Comparison of ENCODE assay signal across 8 mouse cellular contexts in the genomic region with DNA sequence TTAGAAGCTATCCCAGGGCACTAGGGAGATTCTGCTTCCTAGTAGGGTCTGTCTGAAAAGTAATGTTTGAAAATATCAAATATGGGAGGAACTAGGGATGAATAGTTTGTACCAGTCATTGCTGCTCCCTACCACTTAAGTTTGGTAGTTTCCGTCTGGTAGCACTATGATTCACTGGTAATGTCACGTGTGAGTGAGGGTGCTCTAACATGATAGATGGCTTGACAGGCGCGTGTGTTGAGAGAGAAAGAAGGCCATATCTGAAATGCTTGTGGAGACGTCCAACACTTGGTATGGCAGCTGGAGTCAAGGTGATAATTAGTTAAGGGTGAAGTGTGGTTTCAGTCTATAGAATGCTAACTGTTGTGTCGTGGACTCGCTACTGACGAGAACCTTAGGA. TPM values are rescaled to one million over a fixed set of nuclear protein-coding genes. Genes with fewer than 3 reads are reported as not detected.
DNase-seq lines count a peak whose midpoint lies in the region; ATAC-seq and TF ChIP-seq lines count a peak whose summit lies in the region.

No protein-coding gene starts in this region.

- ATAC-seq in embryonic facial prominence, embryonic 12.5 days (ENCODE audit: insufficient number of reproducible peaks, insufficient read depth, low FRiP score, low TSS enrichment), result no peak
- no peak for ATAC-seq in intestine, embryonic 16.5 days

- peak overlapping the region; percentile 80 for H3K4me2 ChIP-seq in embryonic facial prominence, embryonic 12.5 days (replicated peaks)
- peak overlapping the region; percentile 47 for H3K4me2 ChIP-seq in intestine, embryonic 16.5 days (ENCODE audit: low read depth, low read length)
- H3K4me2 ChIP-seq in myocyte (ENCODE audit: low read depth), result peak overlapping the region; percentile 67

- H3K4me1 ChIP-seq in embryonic facial prominence, embryonic 12.5 days, result peaks cover 16% of the 10 kb centered on the region
- H3K4me1 ChIP-seq in intestine, embryonic 16.5 days (ENCODE audit: control insufficient read depth, insufficient read depth, low read length), result peaks cover 21% of the 10 kb centered on the region
- H3K4me1 ChIP-seq in cerebellum, adult 2 months (ENCODE audit: control insufficient read depth, insufficient read depth, low read length), result peaks cover 10% of the 10 kb centered on the region

- TF ChIP-seq POLR2A in myocyte (IDR thresholded peaks at IDR 0.05; ENCODE audit: insufficient read length, low read depth), result no peak
- no peak for TF ChIP-seq POLR2A in cerebellum, adult 2 months (IDR thresholded peaks at IDR 0.05; ENCODE audit: borderline replicate concordance, insufficient read depth, low read length)

- H3K27me3 ChIP-seq in embryonic facial prominence, embryonic 12.5 days, result no peaks in the 10 kb centered on the region
- no peaks in the 10 kb centered on the region for H3K27me3 ChIP-seq in intestine, embryonic 16.5 days (replicated peaks; ENCODE audit: control insufficient read depth, insufficient read depth, low read length)
- no peaks in the 10 kb centered on the region for H3K27me3 ChIP-seq in myocyte (ENCODE audit: control insufficient read depth, insufficient read depth, insufficient read length)
- H3K27me3 ChIP-seq in cerebellum, adult 2 months (ENCODE audit: control insufficient read depth, insufficient read depth, low read length), result no peaks in the 10 kb centered on the region

- H3ac ChIP-seq in myocyte (ENCODE audit: control insufficient read depth, insufficient read length), result no peak overlapping the region

- WGBS in embryonic facial prominence, embryonic 12.5 days, result 77% methylated on average over 8 of the region's 8 CpGs
- WGBS in intestine, embryonic 16.5 days, result 70% methylated on average over 8 of the region's 8 CpGs
- WGBS in cerebellum, adult 2 months, result 69% methylated on average over 8 of the region's 8 CpGs

- no peak overlapping the region for H3K9ac ChIP-seq in embryonic facial prominence, embryonic 12.5 days
- peak overlapping the region; percentile 30 for H3K9ac ChIP-seq in intestine, embryonic 16.5 days (ENCODE audit: low read depth, low read length)

- no peaks in the 10 kb centered on the region for H3K36me3 ChIP-seq in embryonic facial prominence, embryonic 12.5 days
- H3K36me3 ChIP-seq in intestine, embryonic 16.5 days (ENCODE audit: control insufficient read depth, insufficient read depth, low read length), result no peaks in the 10 kb centered on the region
- peaks cover 5% of the 10 kb centered on the region for H3K36me3 ChIP-seq in myocyte (ENCODE audit: control insufficient read depth, insufficient read depth)

- H3K4me3 ChIP-seq in embryonic facial prominence, embryonic 12.5 days, result 0 out of 2 replicates have a peak overlapping the region, but pooled peaks have one; percentile 3
- H3K4me3 ChIP-seq in intestine, embryonic 16.5 days (ENCODE audit: low read length), result peak overlapping the region; percentile 24
- peak overlapping the region; percentile 49 for H3K4me3 ChIP-seq in myocyte
- no peak overlapping the region for H3K4me3 ChIP-seq in cerebellum, adult 2 months (replicated peaks; ENCODE audit: insufficient read depth, low read depth, low read length)

- peak; percentile 37 for DNase-seq in layer of hippocampus, adult 9-11 months
- DNase-seq in layer of hippocampus, postnatal 25 days (ENCODE audit: extremely low spot score in 1 of 2, low spot score in 1 of 2), result no peak
- DNase-seq in cerebellum, adult 2 months, result no peak
- no peak for DNase-seq in right cerebral cortex, postnatal 10 days (ENCODE audit: low spot score in 2 of 2)
- no peak for DNase-seq in right cerebral cortex, adult 2 months (ENCODE audit: low spot score in 2 of 2)

- H3K79me2 ChIP-seq in myocyte (ENCODE audit: control insufficient read depth, insufficient read depth), result peaks cover 45% of the 10 kb centered on the region

- no peak for TF ChIP-seq CTCF in cerebellum, adult 2 months (IDR thresholded peaks at IDR 0.05; ENCODE audit: borderline replicate concordance, insufficient read depth, low read depth, low read length)

- H3K9me3 ChIP-seq in embryonic facial prominence, embryonic 12.5 days, result no peaks in the 10 kb centered on the region
- no peaks in the 10 kb centered on the region for H3K9me3 ChIP-seq in intestine, embryonic 16.5 days (ENCODE audit: control insufficient read depth, low read length)

- no peak overlapping the region for H3K27ac ChIP-seq in embryonic facial prominence, embryonic 12.5 days
- H3K27ac ChIP-seq in intestine, embryonic 16.5 days (ENCODE audit: low read length), result no peak overlapping the region
- H3K27ac ChIP-seq in cerebellum, adult 2 months (ENCODE audit: insufficient read depth, low read length), result no peak overlapping the region

TF ChIP-seq in myocyte, 11 proteins besides CTCF, POLR2A, EP300 and RAD21:
- TF ChIP-seq TCF12 (IDR thresholded peaks at IDR 0.05; ENCODE audit: insufficient read depth, poor library complexity, severe bottlenecking) (no peak), TCF3 (IDR thresholded peaks at IDR 0.05; ENCODE audit: insufficient read length, low read depth) (peak; percentile 4), POLR2AphosphoS2 (IDR thresholded peaks at IDR 0.05; ENCODE audit: insufficient read length, low read depth) (no peak), MYOD1 (IDR thresholded peaks at IDR 0.05; ENCODE audit: control insufficient read depth in 1 of 3, insufficient read length in 2 of 3, low read depth in 2 of 3) (peak in 1 of 3 experiments; percentile 32), USF1 (IDR thresholded peaks at IDR 0.05; ENCODE audit: low read depth) (peak; percentile 82)

RNA-seq across cellular contexts. Expression of gene Rab3gap2, which starts 1.2 kb away (rescaled TPM):
- total RNA-seq in layer of hippocampus, postnatal 25 days (2021), result 10 to 100 TPM; 60.0 to 65.3 TPM
- 22.7 and 24.3 TPM in 2 replicates for polyA plus RNA-seq in embryonic facial prominence, embryonic 12.5 days (2016; fragmentation: Nextera tagmentation; extraction: Ambion mirVana)
- 25.4 and 27.3 TPM in 2 replicates for polyA plus RNA-seq in intestine, embryonic 16.5 days (2015; fragmentation: Nextera tagmentation; extraction: Ambion mirVana)
- polyA plus RNA-seq in myocyte (2012; fragmentation: generic; extraction: Trizol), result 32.2 TPM
- 44.9 and 46.3 TPM in 2 replicates for polyA plus RNA-seq in cerebellum, adult 2 months (2012; rRNA removed)
